Mouse (Mus musculus) neural tube, embryonic 11.5 days (tissue): ENCODE results near the gene 3830406C13Rik. TPM values are rescaled to one million over a fixed set of nuclear protein-coding genes. Genes with fewer than 3 reads are reported as not detected.

Experiments used
- ATAC-seq: fragments of 200-750 bp; cut with Nextera tagmentation; 2 replicates; pipeline ENCODE4 v1.8.0; 2017; ENCODE audit warnings: moderate number of reproducible peaks, mild to moderate bottlenecking, moderate TSS enrichment, moderate library complexity; ENCODE audit not compliant: insufficient read depth, low FRiP score, low TSS enrichment
- DNase-seq: peaks from one replicate; pipeline ENCODE4 v3.0.0-alpha.2; 2015; ENCODE audit warnings: low spot score
- H3K27ac ChIP-seq: fragments of 300-500 bp; sonication (generic); 2 replicates; pipeline ENCODE4 v1.5.1; 2014; ENCODE audit warnings: low read depth, mild to moderate bottlenecking, low read length
- H3K27me3 ChIP-seq: fragments of 300-500 bp; sonication (generic); 2 replicates; pipeline ENCODE4 v1.6.1; 2014; ENCODE audit warnings: mild to moderate bottlenecking, low read length, mixed read lengths; ENCODE audit not compliant: control insufficient read depth, insufficient read depth
- H3K36me3 ChIP-seq: fragments of 300-500 bp; sonication (generic); 2 replicates; pipeline ENCODE4 v1.6.1; 2014; ENCODE audit warnings: mild to moderate bottlenecking, low read length, moderate library complexity, mixed read lengths; ENCODE audit not compliant: control insufficient read depth, insufficient read depth
- H3K4me1 ChIP-seq: fragments of 300-500 bp; sonication (generic); 2 replicates; pipeline ENCODE4 v1.6.1; 2014; ENCODE audit warnings: low read length, mixed read lengths; ENCODE audit not compliant: control insufficient read depth, insufficient read depth
- H3K4me2 ChIP-seq: fragments of 300-500 bp; sonication (generic); 2 replicates; pipeline ENCODE4 v1.6.1; 2014; ENCODE audit warnings: low read depth, mild to moderate bottlenecking, moderate library complexity
- H3K4me3 ChIP-seq: fragments of 300-500 bp; sonication (generic); 2 replicates; pipeline ENCODE4 v1.5.1; 2014; ENCODE audit warnings: low read depth, low read length
- H3K9ac ChIP-seq: fragments of 300-500 bp; sonication (generic); 2 replicates; pipeline ENCODE4 v1.6.1; 2014; ENCODE audit warnings: mild to moderate bottlenecking, low read length
- H3K9me3 ChIP-seq: fragments of 300-500 bp; sonication (generic); 2 replicates; pipeline ENCODE4 v1.6.1; 2016; ENCODE audit warnings: low read length; ENCODE audit not compliant: control insufficient read depth
- WGBS: fragments of 180-500 bp; shearing (Covaris S2); extraction: QIAGEN DNeasy Blood & Tissue Kit; methylation state at CpG from one replicate; pipeline ENCODE4 v1.1.7; 2014; 5-methylcytosine and 5-hydroxymethylcytosine counted together
- polyA plus RNA-seq: library from polyadenylated mRNA; unstranded; fragments of >200 nt; fragmentation: Nextera tagmentation; extraction: Ambion mirVana; gene quantifications from 2 replicates; pipeline ENCODE4 v1.2.1, GENCODE M21; 2014

The 3830406C13Rik gene
- polyA plus RNA-seq, 1 experiment from 2014 or later, result 20.7 TPM

DNA sequence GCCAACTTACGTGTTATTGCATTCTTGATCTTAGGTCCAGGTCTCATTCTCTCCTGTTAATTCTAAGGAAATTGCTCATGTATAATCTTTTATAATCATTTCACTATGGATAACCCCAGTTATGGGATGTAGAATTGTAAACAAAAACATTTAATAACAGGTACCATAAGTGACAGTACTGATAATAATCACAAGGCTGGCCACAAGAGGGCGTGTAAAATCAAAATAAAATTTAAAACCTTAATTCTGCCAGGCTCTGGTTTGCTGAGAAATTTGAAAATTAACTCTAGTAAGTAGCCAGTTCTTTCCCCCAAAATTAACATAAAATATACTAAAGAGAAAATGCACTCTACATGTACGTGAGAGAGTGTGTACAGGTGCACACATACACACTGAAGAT, 16.7 kb downstream of the 3830406C13Rik start:
- Histone ChIP-seq H3K9me3 (no peaks in the 10 kb centered on the region), H3K9ac (no peak overlapping the region), H3K36me3 (no peaks in the 10 kb centered on the region), H3K27ac (no peak overlapping the region), H3K4me1 (no peaks in the 10 kb centered on the region), H3K4me3 (no peak overlapping the region), H3K27me3 (no peaks in the 10 kb centered on the region), H3K4me2 (no peak overlapping the region)
- ATAC-seq, result no peak
- 68% methylated on average over 3 of the region's 3 CpGs for WGBS
- no peak for DNase-seq

DNA sequence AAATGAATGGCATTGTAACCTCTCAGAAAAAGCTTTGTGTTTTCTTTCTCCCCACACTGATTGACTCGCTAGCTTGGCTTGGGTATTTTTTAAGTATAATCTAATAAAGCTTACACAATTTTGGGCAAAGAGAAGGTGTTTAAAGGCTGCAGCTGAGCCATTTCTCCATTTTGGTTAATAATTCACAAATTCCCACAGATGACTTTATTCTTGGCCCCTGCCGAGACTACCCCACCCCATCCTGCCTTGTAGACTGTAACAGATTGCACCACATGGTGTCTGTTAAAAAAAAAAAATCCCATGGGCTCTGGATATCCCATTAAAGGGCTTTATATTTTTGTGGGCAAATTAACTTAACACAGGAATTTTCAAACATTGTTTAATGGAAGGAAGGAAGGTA, 19.1 kb downstream of the 3830406C13Rik start:
- no peaks in the 10 kb centered on the region for H3K36me3 ChIP-seq
- H3K9me3 ChIP-seq, result no peaks in the 10 kb centered on the region
- no peak overlapping the region for H3K27ac ChIP-seq
- no peak overlapping the region for H3K9ac ChIP-seq
- H3K4me2 ChIP-seq, result no peak overlapping the region
- H3K4me1 ChIP-seq, result no peaks in the 10 kb centered on the region
- no peak overlapping the region for H3K4me3 ChIP-seq
- 82% methylated on average over 2 of the region's 2 CpGs for WGBS
- ATAC-seq, result no peak
- DNase-seq, result no peak
- no peaks in the 10 kb centered on the region for H3K27me3 ChIP-seq

- DNase-seq (no peak), ATAC-seq (no peak)
- H3K27ac ChIP-seq, result no peak overlapping the region
- H3K4me3 ChIP-seq, result no peak overlapping the region
- no peaks in the 10 kb centered on the region for H3K36me3 ChIP-seq
- no peak overlapping the region for H3K9ac ChIP-seq
- H3K4me2 ChIP-seq, result no peak overlapping the region
- WGBS, result 82% methylated on average over 7 of the region's 7 CpGs
- H3K4me1 ChIP-seq, result no peaks in the 10 kb centered on the region
- peaks cover 39% of the 10 kb centered on the region for H3K27me3 ChIP-seq
- H3K9me3 ChIP-seq, result no peaks in the 10 kb centered on the region
These were observed 49.6 kb downstream of the 3830406C13Rik start for GRCm38 (mm10) chr14:12333622-12334021.

DNA sequence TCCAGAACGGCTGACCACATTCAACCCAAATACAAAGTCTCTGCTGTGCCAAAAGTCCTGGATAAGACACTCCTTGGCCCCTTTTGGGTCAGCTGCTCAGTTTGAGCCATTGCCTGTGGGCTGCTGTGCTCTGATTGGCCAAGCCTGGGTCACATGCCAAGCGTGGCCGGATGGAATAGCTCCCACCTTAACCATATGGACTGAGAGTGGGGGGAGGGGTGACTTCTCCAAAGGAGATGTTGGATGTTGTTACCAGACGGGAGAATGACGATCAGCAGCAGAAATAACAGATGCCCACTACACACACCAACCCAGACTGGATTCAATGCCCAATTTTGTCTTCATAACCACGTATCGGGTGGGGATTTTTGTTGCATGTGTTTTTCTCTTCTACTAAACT, 51.0 kb downstream of the 3830406C13Rik start:
- Histone ChIP-seq H3K36me3 (no peaks in the 10 kb centered on the region), H3K27ac (no peak overlapping the region), H3K4me1 (no peaks in the 10 kb centered on the region), H3K9me3 (no peaks in the 10 kb centered on the region), H3K27me3 (peaks cover 51% of the 10 kb centered on the region), H3K4me3 (no peak overlapping the region), H3K9ac (no peak overlapping the region), H3K4me2 (no peak overlapping the region)
- WGBS, result 50% methylated on average over 7 of the region's 7 CpGs
- DNase-seq (no peak), ATAC-seq (no peak)

- Histone ChIP-seq H3K4me1 (no peaks in the 10 kb centered on the region), H3K4me2 (no peak overlapping the region), H3K27me3 (peaks cover 77% of the 10 kb centered on the region), H3K9ac (no peak overlapping the region), H3K27ac (no peak overlapping the region), H3K36me3 (no peaks in the 10 kb centered on the region), H3K9me3 (no peaks in the 10 kb centered on the region), H3K4me3 (no peak overlapping the region)
- DNase-seq (no peak), ATAC-seq (0 out of 2 replicates have a peak, but pooled peaks have one; percentile 2)
- 4% methylated on average over 8 of the region's 8 CpGs for WGBS
These were observed 53.5 kb downstream of the 3830406C13Rik start for GRCm38 (mm10) chr14:12337421-12337997.

DNA sequence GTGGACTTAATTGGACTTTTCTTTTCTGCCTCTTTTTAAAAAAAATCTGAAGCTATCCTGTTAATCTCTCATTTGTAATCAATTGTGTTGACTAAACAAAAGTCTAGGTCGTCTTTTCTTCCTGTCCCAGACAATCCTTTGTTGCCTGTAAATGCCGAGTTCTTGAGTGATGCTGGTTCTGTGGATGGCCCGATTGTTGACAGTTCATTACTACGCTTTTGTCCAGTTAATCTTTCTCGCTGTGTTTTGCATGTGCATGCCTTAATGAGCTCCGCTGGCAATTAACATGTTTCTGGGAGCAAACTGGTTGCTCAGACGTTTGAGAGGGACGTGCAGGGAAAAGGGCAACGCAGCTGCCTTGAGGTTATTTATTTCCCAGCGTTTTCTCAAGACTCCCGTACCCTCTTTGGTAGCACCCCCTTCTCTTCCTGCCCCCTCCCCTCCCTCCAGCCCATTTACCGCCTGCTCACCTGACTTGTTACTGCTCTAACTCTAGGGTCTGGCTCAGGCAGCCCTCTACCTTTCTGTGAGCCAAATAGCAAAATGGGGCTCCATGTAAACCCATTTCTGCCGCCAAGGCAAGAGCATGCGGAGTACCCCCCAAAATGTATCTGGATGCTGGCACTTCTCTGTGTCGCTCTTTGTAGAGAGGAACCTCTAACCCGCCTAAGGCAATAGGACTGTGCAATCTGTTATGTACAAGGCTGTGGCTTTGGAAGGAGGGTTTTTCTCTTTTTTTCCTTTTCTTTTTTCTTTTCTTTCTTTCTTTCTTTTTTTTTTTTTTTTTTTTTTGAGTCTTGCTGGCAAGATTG, 54.2 kb downstream of the 3830406C13Rik start:
- no peak overlapping the region for H3K9ac ChIP-seq
- no peaks in the 10 kb centered on the region for H3K36me3 ChIP-seq
- H3K4me2 ChIP-seq, result no peak overlapping the region
- WGBS, result under 1% methylated on average over 16 of the region's 16 CpGs
- peak; percentile 25; the same call in 1 of the 2 replicates for ATAC-seq
- H3K4me1 ChIP-seq, result no peaks in the 10 kb centered on the region
- H3K27me3 ChIP-seq, result peaks cover 84% of the 10 kb centered on the region
- peak; percentile 52 for DNase-seq
- no peak overlapping the region for H3K4me3 ChIP-seq
- H3K9me3 ChIP-seq, result no peaks in the 10 kb centered on the region
- H3K27ac ChIP-seq, result no peak overlapping the region

GRCm38 (mm10) chr14:12338811-12339565, 55.0 kb downstream of the 3830406C13Rik start:
- no peak overlapping the region for H3K4me2 ChIP-seq
- H3K9me3 ChIP-seq, result no peaks in the 10 kb centered on the region
- H3K27ac ChIP-seq, result no peak overlapping the region
- no peak overlapping the region for H3K4me3 ChIP-seq
- H3K27me3 ChIP-seq, result peaks cover 92% of the 10 kb centered on the region
- under 1% methylated on average over 10 of the region's 10 CpGs for WGBS
- no peak for DNase-seq
- ATAC-seq, result no peak
- H3K36me3 ChIP-seq, result no peaks in the 10 kb centered on the region
- no peaks in the 10 kb centered on the region for H3K4me1 ChIP-seq
- H3K9ac ChIP-seq, result no peak overlapping the region

DNA sequence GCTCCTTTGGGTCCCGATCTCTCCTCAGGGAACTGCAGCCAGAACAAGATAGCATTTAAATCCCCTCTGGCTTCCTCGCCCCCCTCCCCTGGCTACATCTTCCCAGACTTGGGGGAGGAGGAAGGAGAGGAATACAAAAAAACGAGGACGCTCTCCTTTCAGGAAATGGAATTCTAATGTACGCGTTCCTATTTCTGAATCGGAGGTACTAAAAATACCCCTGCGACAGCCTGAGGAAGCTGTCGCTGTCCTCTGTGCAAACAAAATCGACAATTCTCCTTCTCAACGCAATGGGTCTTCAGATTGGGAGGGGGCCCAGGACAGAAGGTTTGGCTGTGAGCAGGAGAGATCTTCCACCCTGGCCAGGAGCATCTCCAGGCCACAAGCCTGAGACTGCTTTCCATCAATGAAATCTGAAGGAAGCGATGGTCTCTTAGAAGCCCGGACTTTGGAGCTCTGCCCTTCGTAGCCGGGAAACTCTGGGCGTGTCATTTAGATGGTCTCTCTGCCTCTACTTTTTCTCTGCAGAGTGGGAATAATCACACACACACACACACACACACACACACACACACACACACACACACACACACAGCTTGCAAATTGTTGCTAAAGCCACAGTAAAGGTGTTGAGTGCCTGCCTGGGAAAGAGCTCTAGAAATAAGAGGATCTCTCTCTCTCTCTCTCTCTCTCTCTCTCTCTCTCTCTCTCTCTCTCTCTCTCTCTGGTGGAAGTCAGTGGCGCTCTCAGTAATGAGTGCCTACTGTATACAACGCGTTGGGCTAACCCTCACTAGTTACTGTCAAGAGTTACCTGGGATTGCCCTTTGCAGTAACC, 56.5 kb downstream of the 3830406C13Rik start:
- ATAC-seq (no peak), DNase-seq (no peak)
- peaks cover 99% of the 10 kb centered on the region for H3K27me3 ChIP-seq
- 0% methylated on average over 19 of the region's 19 CpGs for WGBS
- no peaks in the 10 kb centered on the region; the same call in 1 of the 2 replicates for H3K4me1 ChIP-seq
- no peak overlapping the region for H3K27ac ChIP-seq
- H3K9ac ChIP-seq, result no peak overlapping the region
- no peaks in the 10 kb centered on the region for H3K9me3 ChIP-seq
- no peaks in the 10 kb centered on the region for H3K36me3 ChIP-seq
- H3K4me3 ChIP-seq, result no peak overlapping the region
- H3K4me2 ChIP-seq, result no peak overlapping the region
